Mouse (Mus musculus) heart, postnatal 0 days (tissue): ENCODE data around the gene Avpr2. TPM values are rescaled to one million over a fixed set of nuclear protein-coding genes. Genes with fewer than 3 reads are reported as not detected.

Source experiments
- ATAC-seq: fragments of 200-750 bp; cut with Nextera tagmentation; 2 replicates; pipeline ENCODE4 v1.8.0; 2017; ENCODE audit warnings: low read depth, moderate number of reproducible peaks, moderate library complexity; ENCODE audit not compliant: insufficient read depth
- DNase-seq: peaks from one replicate; pipeline ENCODE4 v3.0.0-alpha.2; 2016; ENCODE audit warnings: low spot score
- H3K27ac ChIP-seq: fragments of 300-500 bp; sonication (generic); 2 replicates; pipeline ENCODE4 v1.5.1; 2014; ENCODE audit warnings: low read depth, mild to moderate bottlenecking
- H3K27me3 ChIP-seq: fragments of 300-500 bp; sonication (generic); 2 replicates; pipeline ENCODE4 v1.6.1; 2014; ENCODE audit warnings: low read length, mixed read lengths; ENCODE audit not compliant: control insufficient read depth, insufficient read depth
- H3K36me3 ChIP-seq: fragments of 300-500 bp; sonication (generic); replicated peaks from 2 replicates; pipeline ENCODE4 v1.6.1; 2014; ENCODE audit warnings: low read length, mixed read lengths; ENCODE audit not compliant: control insufficient read depth, insufficient read depth
- H3K4me1 ChIP-seq: fragments of 300-500 bp; sonication (generic); 2 replicates; pipeline ENCODE4 v1.6.1; 2014; ENCODE audit warnings: antibody characterized with exemption; ENCODE audit not compliant: control insufficient read depth, insufficient read depth
- H3K4me2 ChIP-seq: fragments of 300-500 bp; sonication (generic); 2 replicates; pipeline ENCODE4 v1.6.1; 2014; ENCODE audit warnings: low read depth, mild to moderate bottlenecking, low read length, moderate library complexity
- H3K4me3 ChIP-seq: fragments of 300-500 bp; sonication (generic); 2 replicates; pipeline ENCODE4 v1.5.1; 2014; ENCODE audit warnings: low read depth, low read length
- H3K9ac ChIP-seq: fragments of 300-500 bp; sonication (generic); replicated peaks from 2 replicates; pipeline ENCODE4 v1.6.1; 2014; ENCODE audit warnings: low read depth, low read length, mixed read lengths
- H3K9me3 ChIP-seq: fragments of 300-500 bp; sonication (generic); replicated peaks from 2 replicates; pipeline ENCODE4 v1.6.1; 2016; ENCODE audit warnings: low read length; ENCODE audit not compliant: control insufficient read depth
- CTCF ChIP-seq: IDR thresholded peaks from 2 replicates; pipeline ENCODE4 v1.5.1; 2016; ENCODE audit warnings: antibody characterized with exemption, control low read depth, low read depth
- EP300 ChIP-seq: IDR thresholded peaks from 2 replicates; pipeline ENCODE4 v1.6.1; 2016; ENCODE audit warnings: antibody characterized with exemption, low read depth
- WGBS: fragments of 180-500 bp; shearing (Covaris S2); extraction: QIAGEN DNeasy Blood & Tissue Kit; methylation state at CpG from one replicate; pipeline ENCODE4 v1.1.7; 2014; 5-methylcytosine and 5-hydroxymethylcytosine counted together
- polyA plus RNA-seq: library from polyadenylated mRNA; unstranded; fragments of >200 nt; fragmentation: Nextera tagmentation; extraction: Ambion mirVana; gene quantifications from 2 replicates; pipeline ENCODE4 v1.2.1, GENCODE M21; 2015
- total RNA-seq: library from RNA; depleted of rRNA; stranded (reverse); fragments of >200 nt; gene quantifications from 2 replicates; pipeline ENCODE4 v1.2.3, GENCODE M21; 2014; ENCODE audit warnings: low replicate concordance; rRNA removed

The Avpr2 gene
- total and polyA plus RNA-seq, 2 experiments from 2014 or later: not detected

DNA sequence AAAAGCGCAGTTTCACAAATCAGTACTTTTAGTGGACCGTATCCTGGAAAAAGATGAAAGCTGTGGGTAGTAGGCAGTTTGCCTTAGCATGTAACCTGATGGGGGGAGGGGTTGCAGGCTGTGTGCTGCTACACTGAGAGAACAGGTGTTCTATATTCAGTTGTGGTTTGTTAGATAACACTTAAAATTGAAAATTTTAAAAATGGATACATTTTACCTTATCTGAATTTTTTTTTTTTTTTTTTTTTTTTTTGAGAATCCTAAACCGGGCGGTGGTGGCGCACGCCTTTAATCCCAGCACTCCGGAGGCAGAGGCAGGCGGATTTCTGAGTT, 30.6 kb downstream of the Avpr2 start:
- WGBS: 84% methylated on average over 8 of the region's 8 CpGs

DNA sequence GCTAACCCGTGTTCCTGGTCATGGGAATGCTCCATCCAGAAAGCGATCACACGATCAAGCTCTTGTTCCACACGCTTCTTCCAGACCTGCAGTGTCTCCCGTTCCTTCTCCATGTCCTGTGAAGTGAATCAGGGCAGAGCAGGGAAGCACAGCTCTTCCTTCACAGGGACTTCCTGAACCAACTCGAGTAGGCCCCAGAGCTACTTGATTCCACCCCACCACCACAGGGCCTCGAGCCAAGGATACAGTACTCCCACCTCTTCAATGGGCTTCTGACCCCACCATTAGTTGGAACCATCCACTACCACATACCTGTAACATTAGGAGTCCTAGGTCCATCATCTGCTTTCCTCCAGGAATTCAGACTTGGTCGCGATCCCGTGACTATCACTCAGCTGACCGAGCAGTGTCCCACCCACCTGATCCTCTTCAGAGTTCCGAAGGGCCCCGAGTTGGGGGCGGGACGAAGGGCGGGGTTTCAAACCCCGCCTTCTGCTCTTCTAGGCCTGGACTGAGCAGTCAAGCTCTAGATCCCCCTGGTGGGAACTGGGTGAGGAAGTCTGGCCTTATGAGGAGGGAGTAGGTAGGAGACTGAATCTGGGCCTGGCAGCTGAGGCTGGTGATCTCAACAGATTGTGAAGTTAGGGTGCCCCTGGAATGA, 38.6 kb downstream of the Avpr2 start, which contains the start of gene Renbp:
Gene Renbp, minus strand, starts transcription at position 449 of the 661 bp plus-strand sequence.
- Histone ChIP-seq H3K9me3 (no peaks in the 10 kb centered on the region), H3K4me2 (peak within 1 kb of the TSS; percentile 58), H3K9ac (peak within 1 kb of the TSS; percentile 28), H3K4me1 (no peaks in the 10 kb centered on the region), H3K4me3 (peak within 1 kb of the TSS; percentile 41), H3K27me3 (no peaks in the 10 kb centered on the region), H3K27ac (peak within 1 kb of the TSS; percentile 20; the same call in 1 of the 2 replicates), H3K36me3 (no peaks in the 10 kb centered on the region; the same call in 1 of the 2 replicates)
- peak; percentile 62 for DNase-seq
- peak; percentile 98 for ATAC-seq
- TF ChIP-seq CTCF: peak; percentile 37; the same call in 1 of the 2 replicates
- TF ChIP-seq EP300: no peak
- 34% methylated on average over 17 of the region's 17 CpGs for WGBS

More for the DNA sequence above, 30.6 kb downstream of the Avpr2 start:
- no peak for TF ChIP-seq CTCF
- no peak for TF ChIP-seq EP300
- H3K36me3 ChIP-seq: peaks cover 6% of the 10 kb centered on the region
- H3K4me2 ChIP-seq: peak overlapping the region; percentile 63
- no peak overlapping the region for H3K27ac ChIP-seq
- no peak overlapping the region for H3K9ac ChIP-seq
- no peaks in the 10 kb centered on the region for H3K27me3 ChIP-seq
- no peaks in the 10 kb centered on the region for H3K9me3 ChIP-seq
- DNase-seq: no peak
- no peak for ATAC-seq
- H3K4me1 ChIP-seq: no peaks in the 10 kb centered on the region; the same call in 1 of the 2 replicates
- peak overlapping the region; percentile 58 for H3K4me3 ChIP-seq

DNA sequence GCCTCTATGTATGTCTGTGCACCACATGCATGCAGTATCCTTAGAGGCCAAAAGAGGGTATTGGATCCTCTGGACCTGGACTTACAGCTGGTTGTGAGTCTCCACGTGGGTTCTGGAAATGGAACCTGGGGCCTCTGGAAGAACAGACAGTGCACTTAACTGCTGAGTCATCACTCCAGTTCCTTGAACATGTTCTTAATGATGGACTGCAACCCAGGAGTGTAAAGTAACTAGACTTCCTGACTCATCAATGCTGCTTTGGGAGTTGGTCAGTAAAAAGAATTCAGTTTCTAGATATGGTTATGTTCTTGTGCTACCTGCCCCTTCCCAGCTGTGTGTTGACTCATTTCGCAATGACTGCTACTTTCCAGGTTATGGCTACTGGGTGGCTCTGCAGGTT, 40.0 kb downstream of the Avpr2 start:
- H3K27ac ChIP-seq: no peak overlapping the region
- no peaks in the 10 kb centered on the region for H3K4me1 ChIP-seq
- H3K36me3 ChIP-seq: no peaks in the 10 kb centered on the region
- H3K9me3 ChIP-seq: no peaks in the 10 kb centered on the region
- H3K4me2 ChIP-seq: no peak overlapping the region
- no peak for DNase-seq
- no peak overlapping the region for H3K4me3 ChIP-seq
- no peak for ATAC-seq
- WGBS: 83% methylated on average over 2 of the region's 2 CpGs
- H3K27me3 ChIP-seq: no peaks in the 10 kb centered on the region
- no peak for TF ChIP-seq CTCF
- TF ChIP-seq EP300: no peak
- no peak overlapping the region for H3K9ac ChIP-seq

DNA sequence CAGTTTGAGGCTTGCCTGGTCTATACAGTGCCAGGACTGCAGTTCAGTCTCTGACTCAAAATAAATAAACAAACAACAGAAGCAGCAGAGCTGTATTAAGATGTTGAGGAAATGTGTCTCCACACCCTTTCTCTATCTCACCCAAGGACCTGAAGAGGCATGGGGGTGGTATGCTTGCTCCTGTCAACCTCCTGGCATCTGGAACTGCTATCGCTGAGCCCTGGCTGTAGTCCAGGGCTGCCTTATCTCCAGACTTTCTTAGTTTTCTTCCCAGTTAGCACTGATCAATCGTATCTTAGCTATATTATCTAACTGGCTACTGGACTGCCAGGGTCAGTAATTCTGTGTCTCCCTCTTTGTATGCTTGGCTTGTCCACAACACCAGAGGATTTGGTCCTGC, 50.0 kb downstream of the Avpr2 start:
- H3K4me1 ChIP-seq: no peaks in the 10 kb centered on the region
- H3K36me3 ChIP-seq: peaks cover 41% of the 10 kb centered on the region
- H3K27ac ChIP-seq: no peak overlapping the region
- H3K4me2 ChIP-seq: no peak overlapping the region
- no peak for TF ChIP-seq EP300
- TF ChIP-seq CTCF: no peak
- H3K27me3 ChIP-seq: no peaks in the 10 kb centered on the region
- no peak overlapping the region for H3K4me3 ChIP-seq
- 32% methylated on average over 2 of the region's 2 CpGs for WGBS
- ATAC-seq (no peak), DNase-seq (no peak)
- H3K9ac ChIP-seq: no peak overlapping the region
- H3K9me3 ChIP-seq: no peaks in the 10 kb centered on the region

DNA sequence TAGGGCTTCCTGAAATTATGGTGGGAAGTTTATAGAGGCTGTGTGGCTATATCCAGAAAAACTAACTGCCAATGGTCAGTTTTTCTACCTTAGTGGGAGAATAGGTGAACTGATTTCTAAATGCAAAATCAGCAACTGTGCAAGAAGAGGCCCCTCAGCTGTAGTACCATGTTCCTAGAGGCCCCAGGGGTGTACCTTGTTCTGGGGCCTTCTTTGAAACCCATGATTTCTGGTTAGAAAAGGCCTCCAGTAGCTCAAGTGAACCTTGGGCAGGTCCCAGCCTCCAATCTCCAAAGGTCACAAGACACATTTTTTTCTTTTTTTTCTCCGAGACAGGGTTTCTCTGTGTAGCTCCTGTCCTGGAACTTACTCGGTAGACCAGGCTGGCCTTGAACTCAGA, 50.4 kb downstream of the Avpr2 start:
- Histone ChIP-seq H3K9ac (no peak overlapping the region), H3K4me3 (no peak overlapping the region), H3K27me3 (no peaks in the 10 kb centered on the region), H3K9me3 (no peaks in the 10 kb centered on the region), H3K4me2 (no peak overlapping the region), H3K4me1 (no peaks in the 10 kb centered on the region), H3K36me3 (peaks cover 45% of the 10 kb centered on the region), H3K27ac (no peak overlapping the region)
- WGBS: 61% methylated on average over 2 of the region's 2 CpGs
- DNase-seq (no peak), ATAC-seq (no peak)
- TF ChIP-seq EP300: no peak
- TF ChIP-seq CTCF: no peak

Other genes with a start within 250 kb of the Avpr2 start
- 2.7 and 14.8 TPM in 2 replicates for gene Pnck, start 232.0 kb upstream of the Avpr2 start, total RNA-seq
- 9.9 and 12.0 TPM in 2 replicates for gene Pnck, start 232.0 kb upstream of the Avpr2 start, polyA plus RNA-seq
- 99.7 and 138 TPM in 2 replicates for gene Slc6a8, start 219.0 kb upstream of the Avpr2 start, total RNA-seq
- gene Slc6a8, start 219.0 kb upstream of the Avpr2 start, polyA plus RNA-seq: 11.0 and 11.9 TPM in 2 replicates
- 65.5 and 65.7 TPM in 2 replicates for gene Bcap31, start 175.9 kb upstream of the Avpr2 start, total RNA-seq
- 148 and 159 TPM in 2 replicates for gene Bcap31, start 175.9 kb upstream of the Avpr2 start, polyA plus RNA-seq
- gene Abcd1, start 175.5 kb upstream of the Avpr2 start, total RNA-seq: 22.0 and 27.4 TPM in 2 replicates
- 14.1 and 14.3 TPM in 2 replicates for gene Abcd1, start 175.5 kb upstream of the Avpr2 start, polyA plus RNA-seq
- gene Plxnb3, start 135.0 kb upstream of the Avpr2 start, total RNA-seq: 0.31 and 3.4 TPM in 2 replicates
- gene Plxnb3, start 135.0 kb upstream of the Avpr2 start, polyA plus RNA-seq: 0.67 and 0.81 TPM in 2 replicates
- 82.0 and 94.2 TPM in 2 replicates for gene Srpk3, start 117.7 kb upstream of the Avpr2 start, total RNA-seq
- gene Srpk3, start 117.7 kb upstream of the Avpr2 start, polyA plus RNA-seq: 70.5 and 73.1 TPM in 2 replicates
- gene Idh3g, start 105.2 kb upstream of the Avpr2 start, total RNA-seq: 854 and 913 TPM in 2 replicates
- 632 and 648 TPM in 2 replicates for gene Idh3g, start 105.2 kb upstream of the Avpr2 start, polyA plus RNA-seq
- gene Ssr4, start 105.1 kb upstream of the Avpr2 start, total RNA-seq: 122 and 146 TPM in 2 replicates
- gene Ssr4, start 105.1 kb upstream of the Avpr2 start, polyA plus RNA-seq: 181 and 194 TPM in 2 replicates
- gene Pdzd4, start 67.1 kb upstream of the Avpr2 start, total RNA-seq: 2.0 and 2.6 TPM in 2 replicates
- 0.08 and 0.12 TPM in 2 replicates for gene Pdzd4, start 67.1 kb upstream of the Avpr2 start, polyA plus RNA-seq
- 0.42 and 0.50 TPM in 2 replicates for gene L1cam, start 4.0 kb downstream of the Avpr2 start, total RNA-seq
- gene L1cam, start 4.0 kb downstream of the Avpr2 start, polyA plus RNA-seq: 0.05 and 0.15 TPM in 2 replicates
- gene Arhgap4, start 29.8 kb downstream of the Avpr2 start, total RNA-seq: 0.23 and 6.5 TPM in 2 replicates
- gene Arhgap4, start 29.8 kb downstream of the Avpr2 start, polyA plus RNA-seq: 0.51 and 0.72 TPM in 2 replicates
- gene Naa10, start 29.8 kb downstream of the Avpr2 start, total RNA-seq: 62.5 and 95.3 TPM in 2 replicates
- 95.2 and 98.5 TPM in 2 replicates for gene Naa10, start 29.8 kb downstream of the Avpr2 start, polyA plus RNA-seq
- 16.5 and 43.5 TPM in 2 replicates for gene Renbp, start 38.7 kb downstream of the Avpr2 start, total RNA-seq
- gene Renbp, start 38.7 kb downstream of the Avpr2 start, polyA plus RNA-seq: 35.9 and 38.8 TPM in 2 replicates
- gene Hcfc1, start 74.3 kb downstream of the Avpr2 start, total RNA-seq: 70.4 and 81.6 TPM in 2 replicates
- 13.2 and 17.6 TPM in 2 replicates for gene Hcfc1, start 74.3 kb downstream of the Avpr2 start, polyA plus RNA-seq
- 46.9 and 94.8 TPM in 2 replicates for gene Irak1, start 131.8 kb downstream of the Avpr2 start, total RNA-seq
- 31.7 and 35.3 TPM in 2 replicates for gene Irak1, start 131.8 kb downstream of the Avpr2 start, polyA plus RNA-seq
- not detected in 2 replicates for gene Opn1mw, start 235.4 kb downstream of the Avpr2 start, total RNA-seq
- not detected in 2 replicates for gene Opn1mw, start 235.4 kb downstream of the Avpr2 start, polyA plus RNA-seq
- gene Mecp2, start 243.3 kb downstream of the Avpr2 start, total RNA-seq: 15.6 and 43.8 TPM in 2 replicates
- 10.8 and 12.1 TPM in 2 replicates for gene Mecp2, start 243.3 kb downstream of the Avpr2 start, polyA plus RNA-seq